Mouse (Mus musculus): ENCODE data around the gene Spon2. TPM values are rescaled to one million over a fixed set of nuclear protein-coding genes. Genes with fewer than 3 reads are reported as not detected.

Spon2 gene
- polyA plus RNA-seq, 1 experiment from 2014 or later = 2.8 TPM

DNA sequence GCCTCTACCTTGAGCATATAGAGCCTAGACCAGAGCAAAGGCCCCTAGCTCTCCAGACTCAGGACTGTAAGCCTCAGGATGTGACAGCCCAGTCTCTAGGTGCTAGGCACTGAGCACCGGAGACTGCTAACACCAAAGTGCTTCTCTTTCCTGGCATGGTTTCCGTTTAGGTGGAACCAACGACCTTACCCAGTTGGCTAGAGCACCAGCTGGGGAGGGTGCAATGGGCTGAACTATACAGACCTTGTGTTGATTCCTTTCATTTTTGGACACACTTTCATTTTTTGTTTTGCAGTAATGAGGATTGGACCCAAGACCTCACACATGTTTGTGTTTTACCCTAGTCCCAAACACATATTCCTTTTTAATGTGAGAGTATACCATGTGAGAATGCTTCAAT lies 7.7 kb downstream of the Spon2 start:
- H3K9me3 ChIP-seq = no peaks in the 10 kb centered on the region
- ATAC-seq (ENCODE audit: low FRiP score) = no peak
- 91% methylated on average over 3 of the region's 3 CpGs for WGBS
- no peaks in the 10 kb centered on the region for H3K27me3 ChIP-seq
- H3K4me2 ChIP-seq = no peak overlapping the region
- no peak overlapping the region for H3K9ac ChIP-seq
- H3K36me3 ChIP-seq = no peaks in the 10 kb centered on the region
- H3K4me1 ChIP-seq (replicated peaks) = no peaks in the 10 kb centered on the region
- no peak overlapping the region for H3K4me3 ChIP-seq
- H3K27ac ChIP-seq = no peak overlapping the region

- ATAC-seq (ENCODE audit: low FRiP score) = no peak
- Histone ChIP-seq H3K4me1 (replicated peaks) (no peaks in the 10 kb centered on the region), H3K4me3 (no peak overlapping the region), H3K27me3 (no peaks in the 10 kb centered on the region), H3K36me3 (no peaks in the 10 kb centered on the region), H3K27ac (no peak overlapping the region), H3K9ac (no peak overlapping the region), H3K4me2 (no peak overlapping the region), H3K9me3 (no peaks in the 10 kb centered on the region)
- 83% methylated on average over 14 of the region's 14 CpGs for WGBS
Observed at GRCm38 (mm10) chr5:33208533-33209245, 9.6 kb downstream of the Spon2 start.

GRCm38 (mm10) chr5:33207136-33207535 lies 11.1 kb downstream of the Spon2 start:
- Histone ChIP-seq H3K4me2 (no peak overlapping the region), H3K36me3 (no peaks in the 10 kb centered on the region), H3K27ac (no peak overlapping the region), H3K9me3 (no peaks in the 10 kb centered on the region), H3K9ac (no peak overlapping the region), H3K4me1 (replicated peaks) (no peaks in the 10 kb centered on the region), H3K4me3 (no peak overlapping the region), H3K27me3 (no peaks in the 10 kb centered on the region)
- no peak for ATAC-seq (ENCODE audit: low FRiP score)
- 60% methylated on average over 9 of the region's 9 CpGs for WGBS

GRCm38 (mm10) chr5:33206328-33206727 lies 11.9 kb downstream of the Spon2 start:
- Histone ChIP-seq H3K4me3 (no peak overlapping the region), H3K27ac (no peak overlapping the region), H3K36me3 (no peaks in the 10 kb centered on the region), H3K9ac (no peak overlapping the region), H3K9me3 (no peaks in the 10 kb centered on the region), H3K27me3 (no peaks in the 10 kb centered on the region), H3K4me1 (replicated peaks) (no peaks in the 10 kb centered on the region), H3K4me2 (no peak overlapping the region)
- no peak for ATAC-seq (ENCODE audit: low FRiP score)
- 91% methylated on average over 7 of the region's 7 CpGs for WGBS

GRCm38 (mm10) chr5:33204284-33204683 lies 14.0 kb downstream of the Spon2 start:
- Histone ChIP-seq H3K36me3 (no peaks in the 10 kb centered on the region), H3K9me3 (no peaks in the 10 kb centered on the region), H3K9ac (no peak overlapping the region), H3K4me3 (no peak overlapping the region), H3K27me3 (no peaks in the 10 kb centered on the region), H3K27ac (no peak overlapping the region), H3K4me1 (replicated peaks) (0 out of 2 replicates have a peak, but pooled peaks cover 5% of the 10 kb centered on the region), H3K4me2 (no peak overlapping the region)
- no peak for ATAC-seq (ENCODE audit: low FRiP score)
- WGBS = 82% methylated on average over 7 of the region's 7 CpGs

GRCm38 (mm10) chr5:33203691-33204242 lies 14.5 kb downstream of the Spon2 start:
- 0 out of 2 replicates have a peak, but pooled peaks have one; percentile 77 for ATAC-seq (ENCODE audit: low FRiP score)
- H3K4me2 ChIP-seq = peak overlapping the region; percentile 31; the same call in 1 of the 2 replicates

DNA sequence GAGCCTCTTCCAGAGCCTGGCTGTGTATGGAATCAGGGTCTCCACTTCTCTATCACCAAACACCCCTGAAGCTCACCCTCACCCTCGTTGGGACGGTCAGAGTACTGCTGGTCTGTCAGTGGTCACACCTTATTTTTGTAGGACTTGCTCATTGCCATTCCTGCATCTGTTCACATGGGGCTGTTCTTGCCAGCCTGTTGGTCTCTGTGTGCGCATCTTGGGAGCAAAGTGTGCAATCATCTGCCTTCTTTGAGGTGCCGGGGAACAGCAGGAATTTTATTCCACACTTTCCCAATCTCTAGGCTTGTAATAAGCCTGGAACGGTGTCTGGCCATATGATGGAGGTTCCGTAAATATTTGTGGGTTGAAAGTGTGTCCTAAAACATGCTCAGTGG lies 15.1 kb downstream of the Spon2 start:
- Histone ChIP-seq H3K27ac (no peak overlapping the region), H3K4me1 (replicated peaks) (0 out of 2 replicates have a peak, but pooled peaks cover 5% of the 10 kb centered on the region), H3K36me3 (no peaks in the 10 kb centered on the region), H3K4me3 (no peak overlapping the region), H3K9ac (no peak overlapping the region), H3K4me2 (no peak overlapping the region), H3K27me3 (no peaks in the 10 kb centered on the region), H3K9me3 (no peaks in the 10 kb centered on the region)
- ATAC-seq (ENCODE audit: low FRiP score) = no peak
- 85% methylated on average over 6 of the region's 6 CpGs for WGBS

More at GRCm38 (mm10) chr5:33203691-33204242, 14.5 kb downstream of the Spon2 start:
- H3K27me3 ChIP-seq = no peaks in the 10 kb centered on the region
- no peak overlapping the region for H3K9ac ChIP-seq
- H3K4me1 ChIP-seq (replicated peaks) = 0 out of 2 replicates have a peak, but pooled peaks cover 5% of the 10 kb centered on the region
- H3K27ac ChIP-seq = no peak overlapping the region
- no peaks in the 10 kb centered on the region for H3K36me3 ChIP-seq
- H3K4me3 ChIP-seq = no peak overlapping the region
- H3K9me3 ChIP-seq = no peaks in the 10 kb centered on the region
- WGBS = 20% methylated on average over 9 of the region's 9 CpGs

DNA sequence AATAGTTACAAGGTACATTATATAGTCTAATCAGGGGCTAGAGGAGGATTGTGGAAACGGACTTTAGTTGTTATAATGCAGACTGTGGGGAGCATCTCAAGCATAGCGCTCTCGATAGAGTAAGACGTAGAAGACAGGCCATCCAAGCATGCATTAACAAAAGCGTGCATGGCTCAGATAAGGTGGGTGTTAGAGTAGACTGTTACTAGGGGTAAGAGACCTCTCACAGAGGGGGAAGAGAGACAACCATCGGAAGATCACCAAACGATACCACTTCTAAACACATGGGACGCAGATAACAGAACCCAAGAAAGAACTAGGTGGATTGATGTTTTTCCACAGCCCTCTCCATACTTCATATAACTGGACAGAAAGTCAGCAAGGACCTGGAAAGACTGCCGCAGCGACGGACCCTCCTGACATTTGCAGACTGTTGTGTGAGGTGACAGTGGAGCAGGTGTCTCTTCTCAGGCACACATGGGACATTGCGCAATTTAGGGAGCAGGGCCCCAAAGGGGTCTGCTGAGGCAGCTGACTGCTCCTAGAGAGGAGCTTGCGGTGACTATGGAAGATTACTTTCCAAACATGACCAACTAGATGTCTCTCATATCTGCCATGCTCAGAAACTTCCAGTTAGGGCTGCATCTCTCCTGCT lies 15.6 kb downstream of the Spon2 start:
- no peaks in the 10 kb centered on the region for H3K36me3 ChIP-seq
- no peaks in the 10 kb centered on the region for H3K27me3 ChIP-seq
- no peaks in the 10 kb centered on the region for H3K9me3 ChIP-seq
- no peak overlapping the region for H3K4me2 ChIP-seq
- no peak overlapping the region for H3K4me3 ChIP-seq
- 0 out of 2 replicates have a peak, but pooled peaks cover 5% of the 10 kb centered on the region for H3K4me1 ChIP-seq (replicated peaks)
- no peak for ATAC-seq (ENCODE audit: low FRiP score)
- H3K9ac ChIP-seq = no peak overlapping the region
- WGBS = 89% methylated on average over 13 of the region's 13 CpGs
- no peak overlapping the region for H3K27ac ChIP-seq

DNA sequence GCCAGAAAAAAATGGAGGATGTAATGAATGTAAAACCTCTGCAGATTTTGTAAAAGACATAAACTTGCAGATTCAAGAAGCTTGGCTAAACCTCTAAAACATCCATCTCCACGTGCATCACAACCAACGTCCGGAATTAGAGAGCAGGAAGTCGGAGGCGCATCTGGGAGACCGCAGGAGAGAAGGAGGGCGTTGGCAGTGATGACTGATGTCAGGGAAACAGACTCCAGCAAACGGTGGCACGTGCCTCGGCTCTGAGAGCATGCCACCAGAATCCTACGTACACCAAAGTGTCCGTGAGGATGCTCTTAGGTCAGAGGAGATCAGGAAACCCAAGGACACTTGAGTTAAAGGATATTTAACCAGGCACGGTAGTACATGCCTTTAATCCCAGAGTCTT lies 16.6 kb downstream of the Spon2 start:
- no peak overlapping the region for H3K4me3 ChIP-seq
- WGBS = 69% methylated on average over 13 of the region's 13 CpGs
- H3K9ac ChIP-seq = no peak overlapping the region
- no peak for ATAC-seq (ENCODE audit: low FRiP score)
- H3K9me3 ChIP-seq = no peaks in the 10 kb centered on the region
- no peaks in the 10 kb centered on the region for H3K36me3 ChIP-seq
- no peaks in the 10 kb centered on the region for H3K27me3 ChIP-seq
- H3K4me1 ChIP-seq (replicated peaks) = 0 out of 2 replicates have a peak, but pooled peaks cover 5% of the 10 kb centered on the region
- H3K27ac ChIP-seq = no peak overlapping the region
- H3K4me2 ChIP-seq = no peak overlapping the region

DNA sequence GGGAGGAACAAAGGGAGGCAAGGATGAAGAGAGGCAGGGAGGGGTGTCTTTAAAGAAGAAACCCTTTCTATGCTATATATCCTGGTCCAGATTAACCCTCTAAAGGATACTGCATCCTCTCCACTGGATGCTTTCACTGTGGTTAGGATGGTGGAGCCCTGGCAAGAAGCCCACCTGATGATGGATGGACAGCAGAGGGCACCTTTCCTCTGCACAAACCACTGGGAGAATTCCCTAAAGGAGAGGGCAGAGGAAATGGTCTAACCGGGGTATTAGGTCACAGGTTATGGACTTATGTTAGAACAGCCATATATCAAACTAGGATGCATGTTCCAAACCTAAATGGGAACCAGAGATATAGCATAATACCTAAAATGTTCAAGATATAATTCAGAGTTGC lies 18.2 kb downstream of the Spon2 start:
- no peak for ATAC-seq (ENCODE audit: low FRiP score)
- H3K9me3 ChIP-seq = no peaks in the 10 kb centered on the region
- no peak overlapping the region for H3K27ac ChIP-seq
- H3K4me3 ChIP-seq = no peak overlapping the region
- no peaks in the 10 kb centered on the region for H3K27me3 ChIP-seq
- WGBS = 83% methylated on average over 1 of the region's 1 CpGs
- H3K4me1 ChIP-seq (replicated peaks) = 0 out of 2 replicates have a peak, but pooled peaks cover 5% of the 10 kb centered on the region
- H3K4me2 ChIP-seq = no peak overlapping the region
- no peak overlapping the region for H3K9ac ChIP-seq
- no peaks in the 10 kb centered on the region for H3K36me3 ChIP-seq

DNA sequence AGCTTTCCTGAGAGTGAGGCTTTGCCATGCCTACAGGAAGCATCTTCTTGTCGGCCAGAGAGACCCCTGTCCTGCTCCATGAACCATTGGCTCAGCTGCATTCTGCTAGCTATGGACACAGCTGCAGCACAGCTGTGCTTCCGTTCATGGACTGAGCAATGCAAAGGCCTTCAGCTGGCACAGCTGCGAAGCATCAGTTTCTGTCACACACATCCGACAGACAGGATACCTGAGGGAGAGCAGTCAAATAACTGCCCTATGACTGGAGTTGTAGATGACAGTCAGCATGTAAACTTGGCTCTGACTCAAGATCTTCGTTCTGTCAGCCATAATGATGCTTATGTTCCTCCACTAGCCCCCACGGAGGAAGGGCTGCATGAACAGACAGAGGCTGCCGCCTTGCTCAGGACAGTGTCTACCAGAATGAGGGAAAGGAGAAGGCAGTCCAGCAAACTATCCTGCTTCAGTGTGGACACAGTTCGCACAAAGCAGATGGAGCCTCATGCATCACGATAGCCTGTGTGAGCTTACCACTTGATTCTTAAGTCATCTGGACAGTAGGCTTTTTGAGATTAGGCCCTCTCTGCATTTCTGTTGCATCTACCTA lies 22.9 kb downstream of the Spon2 start:
- 79% methylated on average over 9 of the region's 9 CpGs for WGBS
- H3K36me3 ChIP-seq = no peaks in the 10 kb centered on the region
- ATAC-seq (ENCODE audit: low FRiP score) = no peak
- H3K27me3 ChIP-seq = no peaks in the 10 kb centered on the region
- no peak overlapping the region for H3K4me3 ChIP-seq
- no peak overlapping the region for H3K9ac ChIP-seq
- no peak overlapping the region for H3K27ac ChIP-seq
- H3K4me2 ChIP-seq = no peak overlapping the region
- H3K9me3 ChIP-seq = no peaks in the 10 kb centered on the region
- no peaks in the 10 kb centered on the region for H3K4me1 ChIP-seq (replicated peaks)

DNA sequence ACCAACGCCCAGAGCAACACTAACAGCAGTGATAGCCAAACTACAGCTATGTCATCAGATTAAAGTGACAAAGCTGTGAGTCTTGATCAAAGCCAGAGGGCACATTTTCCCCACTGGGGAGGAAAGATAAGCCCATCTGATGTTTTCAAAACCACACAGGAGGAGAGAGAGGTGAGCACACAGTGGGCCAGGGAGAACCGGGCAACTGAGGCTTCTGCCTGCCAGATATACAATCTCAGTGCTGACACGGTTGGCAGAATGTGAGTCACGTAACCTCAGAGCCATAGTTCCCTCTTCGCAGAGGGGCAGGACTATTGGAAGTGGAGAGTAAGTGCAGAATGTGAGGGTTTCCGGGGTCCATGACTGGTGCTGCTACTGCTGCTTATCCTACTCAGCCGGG lies 24.7 kb downstream of the Spon2 start:
- Histone ChIP-seq H3K36me3 (no peaks in the 10 kb centered on the region), H3K4me1 (replicated peaks) (no peaks in the 10 kb centered on the region), H3K4me2 (no peak overlapping the region), H3K9ac (no peak overlapping the region), H3K9me3 (no peaks in the 10 kb centered on the region), H3K27ac (no peak overlapping the region), H3K27me3 (no peaks in the 10 kb centered on the region), H3K4me3 (no peak overlapping the region)
- WGBS = 74% methylated on average over 7 of the region's 7 CpGs
- no peak for ATAC-seq (ENCODE audit: low FRiP score)

Data from hindbrain, embryonic 13.5 days (tissue).